In the genomic region with DNA sequence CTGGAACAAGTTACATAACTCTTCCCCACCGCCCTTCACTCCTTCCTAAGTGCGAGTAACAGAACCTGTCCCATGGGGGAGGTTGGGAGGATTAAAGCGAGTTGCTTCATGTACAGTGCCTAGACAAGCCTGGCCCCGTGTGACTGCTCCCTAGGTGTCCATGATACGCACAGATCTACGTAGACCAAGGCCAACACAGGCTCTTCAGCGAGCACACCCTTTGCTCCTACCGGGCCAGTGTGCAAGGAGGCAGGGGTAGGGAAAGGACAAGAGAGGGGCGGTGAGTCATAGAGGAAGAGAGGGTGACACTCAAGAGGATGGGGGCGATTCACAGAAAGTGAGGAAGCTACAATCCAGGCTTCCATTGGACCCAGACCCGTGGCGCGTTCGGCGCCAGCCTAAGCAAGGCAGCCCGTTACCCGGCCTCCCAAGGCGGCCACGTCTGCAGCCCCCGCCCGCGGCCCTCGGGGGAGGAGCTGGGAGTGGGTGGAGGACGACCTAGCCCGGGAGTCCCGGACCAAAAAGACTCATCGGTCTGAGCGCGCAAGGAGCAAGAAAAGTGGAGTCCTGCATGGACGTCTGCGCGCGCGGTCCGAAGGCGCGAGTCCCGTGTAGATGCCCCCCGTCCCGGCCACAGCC, we compare ENCODE assay signal across 8 mouse cellular contexts. TPM values are rescaled to one million over a fixed set of nuclear protein-coding genes. Genes with fewer than 3 reads are reported as not detected.
DNase-seq lines count a peak whose midpoint lies in the region; TF ChIP-seq lines count a peak whose summit lies in the region.

No protein-coding gene starts in this region.

- TF ChIP-seq CTCF in small intestine, adult 2 months (IDR thresholded peaks at IDR 0.05; ENCODE audit: extremely low read depth, insufficient read length, insufficient replicate concordance, low read depth, low read length), result no peak

- no peak for TF ChIP-seq POLR2A in small intestine, adult 2 months (IDR thresholded peaks at IDR 0.05; ENCODE audit: low read depth, low read length)

- no peaks in the 10 kb centered on the region for H3K36me3 ChIP-seq in small intestine, adult 2 months (ENCODE audit: control insufficient read depth, insufficient read depth, low read length)

- peaks cover 2% of the 10 kb centered on the region for H3K4me1 ChIP-seq in small intestine, adult 2 months (ENCODE audit: control insufficient read depth, insufficient read depth, insufficient read length, low read length)

- WGBS in small intestine, adult 2 months, result 4% methylated on average over 40 of the region's 40 CpGs

- DNase-seq in left cerebral cortex, postnatal 4 days, result peak; percentile 42
- no peak for DNase-seq in left cerebral cortex, adult 9 months (ENCODE audit: low spot score in 2 of 2)
- peak; percentile 41 for DNase-seq in embryo, embryonic 10 days (ENCODE audit: low spot score)
- DNase-seq in heart, adult 18-20 months, result peak; percentile 68 to 81
- peak; percentile 34 for DNase-seq in kidney, adult 9 months
- peak; percentile 65 for DNase-seq in lung, postnatal 14 days
- no peak for DNase-seq in layer of hippocampus, adult 18-20 months (ENCODE audit: low spot score in 2 of 2)

- intact Hi-C loops in left cerebral cortex, postnatal 4 days (cut with DNase I), result no loop called here

- peak overlapping the region; percentile 90 for H3K27ac ChIP-seq in small intestine, adult 2 months (ENCODE audit: insufficient read depth, low read depth, low read length)

- H3K4me3 ChIP-seq in small intestine, adult 2 months (ENCODE audit: low read depth, low read length), result peak overlapping the region; percentile 95

- H3K27me3 ChIP-seq in small intestine, adult 2 months (ENCODE audit: control insufficient read depth, insufficient read depth, low read length), result peaks cover 14% of the 10 kb centered on the region

RNA-seq across cellular contexts. Expression of a gene that starts 0.5 kb away (rescaled TPM):
- 10 to 100 TPM; 19.0 to 21.5 TPM for total RNA-seq in left cerebral cortex, postnatal 4 days (2021)
- 10 to 100 TPM; 27.2 to 38.1 TPM for total RNA-seq in heart, adult 18-20 months (2021)
- polyA plus RNA-seq in small intestine, adult 2 months (2012; rRNA removed), result 6.8 and 8.9 TPM in 2 replicates
- 10 to 100 TPM; 18.6 to 20.8 TPM for total RNA-seq in layer of hippocampus, adult 18-20 months (2021)

RNA-seq across cellular contexts. Expression of a gene that starts 13.8 kb away (rescaled TPM):
- not detected for total RNA-seq in left cerebral cortex, postnatal 4 days (2021)
- not detected for total RNA-seq in heart, adult 18-20 months (2021)
- polyA plus RNA-seq in small intestine, adult 2 months (2012; rRNA removed), result 0.05 and 0.06 TPM in 2 replicates
- total RNA-seq in layer of hippocampus, adult 18-20 months (2021), result not detected

RNA-seq across cellular contexts. Expression of a gene that starts 22.2 kb away (rescaled TPM):
- 1 to 10 TPM; 6.4 to 8.3 TPM for total RNA-seq in left cerebral cortex, postnatal 4 days (2021)
- total RNA-seq in heart, adult 18-20 months (2021), result under 1 TPM; 0.49 to 0.57 TPM
- polyA plus RNA-seq in small intestine, adult 2 months (2012; rRNA removed), result 0.72 and 2.6 TPM in 2 replicates
- total RNA-seq in layer of hippocampus, adult 18-20 months (2021), result 10 to 100 TPM; 31.7 to 38.4 TPM

RNA-seq across cellular contexts. Expression of a gene that starts 25.8 kb away (rescaled TPM):
- 10 to 100 TPM; 19.6 to 23.8 TPM for total RNA-seq in left cerebral cortex, postnatal 4 days (2021)
- 10 to 100 TPM in 1 of 2 experiments, 1 to 10 TPM in 1; 8.3 to 10.1 TPM for total RNA-seq in heart, adult 18-20 months (2021)
- 2.5 and 5.2 TPM in 2 replicates for polyA plus RNA-seq in small intestine, adult 2 months (2012; rRNA removed)
- 10 to 100 TPM; 15.6 to 16.2 TPM for total RNA-seq in layer of hippocampus, adult 18-20 months (2021)

RNA-seq across cellular contexts. Expression of a gene that starts 27.1 kb away (rescaled TPM):
- 10 to 100 TPM; 50.6 to 70.2 TPM for total RNA-seq in left cerebral cortex, postnatal 4 days (2021)
- 10 to 100 TPM; 72.5 to 92.1 TPM for total RNA-seq in heart, adult 18-20 months (2021)
- polyA plus RNA-seq in small intestine, adult 2 months (2012; rRNA removed), result 503 and 1,032 TPM in 2 replicates
- total RNA-seq in layer of hippocampus, adult 18-20 months (2021), result 10 to 100 TPM; 62.5 to 74.3 TPM

Comparison
In these comparisons a context has a peak if more than half of its experiments do, and no peak if none do; other contexts are left out.
1. DNase-seq: peak in left cerebral cortex, postnatal 4 days (single experiment), embryo, embryonic 10 days (single experiment), heart, adult 18-20 months (2 of 2), kidney, adult 9 months (single experiment) and lung, postnatal 14 days (single experiment); none in left cerebral cortex, adult 9 months (0 of 2) and layer of hippocampus, adult 18-20 months (0 of 2).
2. RNA of a gene that starts 22.2 kb away (total RNA-seq): 31.7 to 38.4 TPM in layer of hippocampus, adult 18-20 months and 6.4 to 8.3 TPM in left cerebral cortex, postnatal 4 days; 0.49 to 0.57 TPM in heart, adult 18-20 months; every median in the first group is over 4 times any median in the second.